Mouse (Mus musculus) ES-E14 (cell line): ENCODE data around the gene Susd4.

ENCODE experiments used
- HCFC1 ChIP-seq: IDR thresholded peaks from 2 replicates; pipeline ENCODE4 v1.6.1; 2012; ENCODE audit warnings: low read length, inconsistent platforms, borderline replicate concordance; ENCODE audit not compliant: insufficient read depth
- MAFK ChIP-seq: IDR thresholded peaks from 2 replicates; pipeline ENCODE4 v1.6.1; 2014; ENCODE audit warnings: mild to moderate bottlenecking, low read depth, low read length, inconsistent platforms; ENCODE audit not compliant: insufficient read depth

GRCm38 (mm10) chr1:182840011-182840410 lies 76.4 kb downstream of the Susd4 start:
- TF ChIP-seq HCFC1, result no peak
- TF ChIP-seq MAFK, result no peak
